Mouse (Mus musculus) testis, adult 2 months (tissue): Measurements from ENCODE around the gene Traf7.

Experiments
- CTCF ChIP-seq: fragments of 200-500 bp; IDR thresholded peaks from 2 replicates; pipeline ENCODE4 v1.5.1; 2012; ENCODE audit warnings: low read depth, mild to moderate bottlenecking, inconsistent platforms, low read length, moderate library complexity; ENCODE audit not compliant: control insufficient read depth, insufficient read depth, insufficient replicate concordance
- POLR2A ChIP-seq: fragments of 200-500 bp; IDR thresholded peaks from 2 replicates; pipeline ENCODE4 v1.6.1; 2012; ENCODE audit warnings: low read depth, mild to moderate bottlenecking, inconsistent platforms, low read length, moderate library complexity; ENCODE audit not compliant: control insufficient read depth

GRCm38 (mm10) chr17:24480201-24480826 lies 47.4 kb downstream of the Traf7 start:
- TF ChIP-seq POLR2A = no peak
- TF ChIP-seq CTCF = no peak
